Mouse (Mus musculus): ENCODE results near the gene Pcsk4.

GRCm38 (mm10) chr10:80357336-80357735 is 28.0 kb upstream of the Pcsk4 start:
- TF ChIP-seq EP300 (optimal IDR thresholded peaks at IDR 0.05) (no peak), CTCF (IDR thresholded peaks at IDR 0.05; ENCODE audit: low read depth) (no peak)
